Mouse (Mus musculus) CH12.LX (cell line): ENCODE measurements around the gene Oprm1. TPM values are rescaled to one million over a fixed set of nuclear protein-coding genes. Genes with fewer than 3 reads are reported as not detected.

Source experiments
- DNase-seq: peaks from one replicate; pipeline ENCODE4 v3.0.0-alpha.2; 2013; ENCODE audit errors: extremely low read depth
- H3K27ac ChIP-seq: 2 replicates; pipeline ENCODE4 v1.5.1; 2012; ENCODE audit warnings: low read depth, mild to moderate bottlenecking, control low read depth, moderate library complexity; ENCODE audit not compliant: insufficient read depth
- H3K27me3 ChIP-seq: replicated peaks from 2 replicates; pipeline ENCODE3; 2012; ENCODE audit warnings: inconsistent platforms
- H3K36me3 ChIP-seq, 2 experiments: replicated peaks in 1 of 2; 2 replicates each; pipeline versions ENCODE3 to v1.6.1; 2012; ENCODE audit warnings: inconsistent platforms in 1 of 2, low read length in 1 of 2, mild to moderate bottlenecking in 1 of 2, mixed read lengths in 1 of 2, moderate library complexity in 1 of 2; ENCODE audit not compliant: control insufficient read depth in 1 of 2, insufficient read depth in 1 of 2
- H3K4me1 ChIP-seq, 2 experiments: 2 replicates each; pipeline ENCODE4 v1.6.1; 2012; ENCODE audit warnings: inconsistent platforms in 1 of 2, moderate library complexity in 1 of 2; ENCODE audit not compliant: insufficient read depth in 2 of 2, control insufficient read depth in 1 of 2
- H3K4me2 ChIP-seq: 2 replicates; pipeline ENCODE4 v1.6.1; 2012; ENCODE audit warnings: low read depth, mild to moderate bottlenecking, control low read depth; ENCODE audit not compliant: poor library complexity, insufficient read depth, severe bottlenecking
- H3K4me3 ChIP-seq, 3 experiments: fragments of 150-350 bp in 1 of 3; sonication (generic) in 1 of 3; replicated peaks in 1 of 3; 2 replicates each; pipeline versions ENCODE3 to v1.5.1; 2011 to 2012; ENCODE audit warnings: low read depth in 2 of 3, low read length in 2 of 3, mild to moderate bottlenecking in 2 of 3, moderate library complexity in 2 of 3, control low read depth in 1 of 3, improper control_type of control experiment in 1 of 3, inconsistent platforms in 1 of 3, mixed read lengths in 1 of 3; ENCODE audit not compliant: poor library complexity in 1 of 3
- H3K79me2 ChIP-seq: replicated peaks from 2 replicates; pipeline ENCODE4 v1.6.1; 2012; ENCODE audit warnings: mild to moderate bottlenecking, moderate library complexity; ENCODE audit not compliant: control insufficient read depth, poor library complexity, insufficient read depth, severe bottlenecking; ENCODE audit errors: extremely low read depth
- H3K9ac ChIP-seq: 2 replicates; pipeline ENCODE4 v1.6.1; 2012; ENCODE audit warnings: low read depth, mild to moderate bottlenecking, control low read depth, moderate library complexity; ENCODE audit not compliant: insufficient read depth
- H3K9me3 ChIP-seq: replicated peaks from 2 replicates; pipeline ENCODE3; 2012; ENCODE audit warnings: low read length, inconsistent platforms, mixed read lengths
- CHD1 ChIP-seq: IDR thresholded peaks from 2 replicates; pipeline ENCODE4 v1.6.1; 2012; ENCODE audit warnings: low read depth, low read length, improper control_type of control experiment, inconsistent platforms
- CHD2 ChIP-seq: IDR thresholded peaks from 2 replicates; pipeline ENCODE4 v1.6.1; 2011; ENCODE audit warnings: low read length, improper control_type of control experiment
- CTCF ChIP-seq, 2 experiments: IDR thresholded peaks in 1 of 2; conservative IDR thresholded peaks in 1 of 2; 2 replicates each; pipeline ENCODE4 v1.5.1; 2011 to 2012; ENCODE audit warnings: low read depth in 2 of 2, low read length in 2 of 2, improper control_type of control experiment in 1 of 2, inconsistent platforms in 1 of 2, mild to moderate bottlenecking in 1 of 2, moderate library complexity in 1 of 2
- ELF1 ChIP-seq: IDR thresholded peaks from 2 replicates; pipeline ENCODE4 v1.6.1; 2014; ENCODE audit warnings: low read depth, mild to moderate bottlenecking, inconsistent platforms, low read length, improper control_type of control experiment
- IRF4 ChIP-seq: IDR thresholded peaks from 2 replicates; pipeline ENCODE4 v1.6.1; 2014; ENCODE audit warnings: low read depth, mild to moderate bottlenecking, inconsistent platforms, low read length, improper control_type of control experiment
- KAT2A ChIP-seq: IDR thresholded peaks from 2 replicates; pipeline ENCODE4 v1.6.1; 2012; ENCODE audit warnings: low read length, improper control_type of control experiment, inconsistent platforms; ENCODE audit not compliant: insufficient replicate concordance
- MAFK ChIP-seq: IDR thresholded peaks from 2 replicates; pipeline ENCODE4 v1.6.1; 2011; ENCODE audit warnings: low read length, improper control_type of control experiment; ENCODE audit not compliant: insufficient replicate concordance
- MAZ ChIP-seq: IDR thresholded peaks from 2 replicates; pipeline ENCODE4 v1.6.1; 2012; ENCODE audit warnings: low read depth, mild to moderate bottlenecking, inconsistent platforms, low read length, improper control_type of control experiment, moderate library complexity
- MEF2A ChIP-seq: IDR thresholded peaks from 2 replicates; pipeline ENCODE4 v1.6.1; 2014; ENCODE audit warnings: low read depth, mild to moderate bottlenecking, inconsistent platforms, low read length, improper control_type of control experiment, borderline replicate concordance
- MXI1 ChIP-seq: IDR thresholded peaks from 2 replicates; pipeline ENCODE4 v1.6.1; 2011; ENCODE audit warnings: mild to moderate bottlenecking, low read depth, low read length, improper control_type of control experiment
- NELFE ChIP-seq: IDR thresholded peaks from 2 replicates; pipeline ENCODE4 v1.6.1; 2011; ENCODE audit warnings: low read depth, low read length, improper control_type of control experiment
- PAX5 ChIP-seq: IDR thresholded peaks from 2 replicates; pipeline ENCODE4 v1.6.1; 2012; ENCODE audit warnings: low read length, inconsistent platforms, mixed read lengths
- POLR2AphosphoS2 ChIP-seq: IDR thresholded peaks from 2 replicates; pipeline ENCODE4 v1.6.1; 2011; ENCODE audit warnings: low read depth, low read length, improper control_type of control experiment
- RAD21 ChIP-seq: IDR thresholded peaks from 2 replicates; pipeline ENCODE4 v1.6.1; 2011; ENCODE audit warnings: low read depth, mild to moderate bottlenecking, low read length, improper control_type of control experiment, moderate library complexity
- SIN3A ChIP-seq: IDR thresholded peaks from 2 replicates; pipeline ENCODE4 v1.6.1; 2012; ENCODE audit warnings: low read length, improper control_type of control experiment, inconsistent platforms
- UBTF ChIP-seq: IDR thresholded peaks from 2 replicates; pipeline ENCODE4 v1.6.1; 2012; ENCODE audit warnings: low read depth, mild to moderate bottlenecking, inconsistent platforms, low read length, improper control_type of control experiment, moderate library complexity
- ZNF384 ChIP-seq: IDR thresholded peaks from 2 replicates; pipeline ENCODE4 v1.6.1; 2012; ENCODE audit warnings: low read depth, low read length, improper control_type of control experiment, inconsistent platforms
- dilution Hi-C: fragments of 300-500 bp; cut with MboI; formaldehyde crosslinking; loops from 2 replicates; pipeline ENCODE4 v1.14.3; 2020; ENCODE audit warnings: low sequenced_read_pairs; ENCODE audit not compliant: extremely low pct_unique_long_range_greater_than_20kb, extremely low pct_ligation_motif_present
- in situ Hi-C: fragments of 300-500 bp; cut with MboI; formaldehyde crosslinking; loops from 3 replicates; pipeline ENCODE4 v1.14.3; 2019; ENCODE audit warnings: low sequenced_read_pairs, low pct_ligation_motif_present, low pct_unique_long_range_greater_than_20kb, mixed read lengths
- polyA plus RNA-seq: library from polyadenylated mRNA; unstranded; fragments of >175 nt; gene quantifications from 2 replicates; pipeline ENCODE4 v1.2.1, GENCODE M21; 2012; ENCODE audit warnings: low read depth; ENCODE audit not compliant: insufficient read length
- total RNA-seq, 2 experiments: library from RNA; depleted of rRNA; stranded (reverse); fragments of 300-350 nt in 1 of 2; fragments of >200 nt in 1 of 2; gene quantifications; 2 replicates each; pipeline ENCODE4 v1.2.3; 2012 to 2014

Gene Oprm1
- total and polyA plus RNA-seq, 3 experiments, result not detected

- no peak for TF ChIP-seq MAZ
- TF ChIP-seq UBTF, result no peak
- TF ChIP-seq PAX5, result no peak
- TF ChIP-seq CHD2, result no peak
- TF ChIP-seq POLR2AphosphoS2, result no peak
- TF ChIP-seq RAD21, result no peak
- TF ChIP-seq MEF2A, result peak; percentile 70
- TF ChIP-seq IRF4, result no peak
- TF ChIP-seq MAFK, result no peak
- TF ChIP-seq NELFE, result no peak
- TF ChIP-seq CHD1, result no peak
- TF ChIP-seq SIN3A, result no peak
These were observed 97.5 kb downstream of the Oprm1 start (continued) for GRCm38 (mm10) chr10:6855812-6856211.

GRCm38 (mm10) chr10:6871418-6872072, 113.2 kb downstream of the Oprm1 start:
- no peak for DNase-seq
- Histone ChIP-seq H3K27ac (no peak overlapping the region), H3K9ac (no peak overlapping the region), H3K4me3 (no peak overlapping the region), H3K36me3 (no peaks in the 10 kb centered on the region), H3K9me3 (peaks cover 3% of the 10 kb centered on the region)
- dilution Hi-C loops, result no loop called here
- TF ChIP-seq SIN3A (no peak), CTCF (conservative IDR thresholded peaks at IDR 0.05 in 1 of 2, IDR thresholded peaks at IDR 0.05 in 1 of 2; ENCODE audit: low read depth in 2 of 2, low read length in 2 of 2) (0 out of 4 replicates have a peak, but pooled peaks of 1 of the 2 experiments have one; percentile 6)
- TF ChIP-seq, all 38 proteins: peak for 1
- Histone ChIP-seq H3K4me2 (no peak overlapping the region), H3K79me2 (no peaks in the 10 kb centered on the region), H3K4me1 (no peaks in the 10 kb centered on the region), H3K27me3 (no peaks in the 10 kb centered on the region)
- in situ Hi-C loops, result no loop called here

GRCm38 (mm10) chr10:6873917-6874316, 115.6 kb downstream of the Oprm1 start:
- DNase-seq, result no peak
- Histone ChIP-seq H3K4me2 (no peak overlapping the region), H3K36me3 (no peaks in the 10 kb centered on the region), H3K27me3 (no peaks in the 10 kb centered on the region), H3K9ac (no peak overlapping the region), H3K9me3 (peaks cover 3% of the 10 kb centered on the region), H3K4me3 (no peak overlapping the region), H3K4me1 (no peaks in the 10 kb centered on the region), H3K79me2 (no peaks in the 10 kb centered on the region), H3K27ac (no peak overlapping the region)
- in situ Hi-C loops (no loop called here), dilution Hi-C loops (no loop called here)
- TF ChIP-seq CHD2 (no peak), MAFK (no peak), KAT2A (no peak), ZNF384 (no peak), MXI1 (no peak), MEF2A (no peak), RAD21 (no peak), ELF1 (no peak), MAZ (no peak), SIN3A (no peak)
